Mouse (Mus musculus): ENCODE measurements around the gene Gna12.

DNA sequence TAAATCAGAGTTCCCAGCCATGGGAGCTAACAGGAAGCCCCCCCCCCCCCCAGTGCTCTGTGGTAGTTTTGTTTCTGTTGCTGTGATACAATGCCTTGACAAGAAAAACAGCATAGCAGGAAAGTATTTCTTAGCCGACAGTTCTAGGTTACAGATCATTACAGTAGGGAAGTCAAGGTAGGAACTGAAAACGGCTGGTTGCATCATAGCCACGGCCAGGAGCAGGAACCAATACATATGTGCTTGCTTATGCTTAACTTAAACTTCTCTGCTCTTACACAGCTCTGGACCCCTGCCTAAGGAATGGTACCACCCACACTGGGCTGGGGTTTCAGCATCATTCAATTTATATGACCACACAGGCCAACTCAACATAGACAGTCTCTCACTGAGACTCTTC is 96.9 kb downstream of the Gna12 start:
- TF ChIP-seq CTCF (IDR thresholded peaks at IDR 0.05; ENCODE audit: extremely low read depth, insufficient read length, insufficient replicate concordance, low read depth, low read length) (no peak), POLR2A (IDR thresholded peaks at IDR 0.05; ENCODE audit: low read depth, low read length) (no peak)
